Mouse (Mus musculus): ENCODE results near the gene Mdm2.
"Not testable (repeated sequence)": the region's sequence is repeated elsewhere in the genome, so short reads cannot be mapped to it uniquely, and the experiment has no call there.

The Mdm2 gene

GRCm38 (mm10) chr10:117712871-117713270 lies 2.3 kb upstream of the Mdm2 start:
- DNase-seq (ENCODE audit: low read depth): no peak

- DNase-seq (ENCODE audit: low read depth): no peak
These were observed 1.7 kb upstream of the Mdm2 start for GRCm38 (mm10) chr10:117712191-117712754.

- DNase-seq (ENCODE audit: low read depth): no peak
These were observed 850 bp upstream of the Mdm2 start for GRCm38 (mm10) chr10:117711408-117711807.

- DNase-seq (ENCODE audit: low read depth): peak; percentile 75
These were observed 491 bp downstream of the Mdm2 start for GRCm38 (mm10) chr10:117709930-117710603.

GRCm38 (mm10) chr10:117709326-117709830 lies 1.2 kb downstream of the Mdm2 start:
- no peak for DNase-seq (ENCODE audit: low read depth)

GRCm38 (mm10) chr10:117708856-117709255 lies 1.7 kb downstream of the Mdm2 start:
- DNase-seq (ENCODE audit: low read depth): peak; percentile 29

GRCm38 (mm10) chr10:117708376-117708775 lies 2.2 kb downstream of the Mdm2 start:
- DNase-seq (ENCODE audit: low read depth): no peak

- no peak for DNase-seq (ENCODE audit: low read depth)
These were observed 3.3 kb downstream of the Mdm2 start for GRCm38 (mm10) chr10:117707114-117707838.

GRCm38 (mm10) chr10:117706440-117706839 lies 4.1 kb downstream of the Mdm2 start:
- DNase-seq (ENCODE audit: low read depth): no peak

- DNase-seq (ENCODE audit: low read depth): no peak
These were observed 4.8 kb downstream of the Mdm2 start for GRCm38 (mm10) chr10:117705806-117706205.

GRCm38 (mm10) chr10:117704964-117705335 lies 5.6 kb downstream of the Mdm2 start:
- no peak for DNase-seq (ENCODE audit: low read depth)

- DNase-seq (ENCODE audit: low read depth): not testable (repeated sequence)
These were observed 6.1 kb downstream of the Mdm2 start for GRCm38 (mm10) chr10:117704314-117704963.

- DNase-seq (ENCODE audit: low read depth): no peak
These were observed 7.1 kb downstream of the Mdm2 start for GRCm38 (mm10) chr10:117703506-117703905.

- no peak for DNase-seq (ENCODE audit: low read depth)
These were observed 8.3 kb downstream of the Mdm2 start for GRCm38 (mm10) chr10:117702024-117702833.

GRCm38 (mm10) chr10:117701034-117701829 lies 9.3 kb downstream of the Mdm2 start:
- DNase-seq (ENCODE audit: low read depth): no peak

GRCm38 (mm10) chr10:117700450-117700849 lies 10.1 kb downstream of the Mdm2 start:
- no peak for DNase-seq (ENCODE audit: low read depth)

GRCm38 (mm10) chr10:117699914-117700313 lies 10.6 kb downstream of the Mdm2 start:
- no peak for DNase-seq (ENCODE audit: low read depth)

- DNase-seq (ENCODE audit: low read depth): no peak
These were observed 12.0 kb downstream of the Mdm2 start for GRCm38 (mm10) chr10:117698313-117699138.

GRCm38 (mm10) chr10:117697561-117698115 lies 12.9 kb downstream of the Mdm2 start:
- no peak for DNase-seq (ENCODE audit: low read depth)

All from naive thymus-derived CD4-positive, alpha-beta T cell, adult 2 months (primary cell).